Mouse (Mus musculus) cerebellum, postnatal 36 days (tissue): ENCODE measurements around the gene Plcb4.
A peak's percentile ranks its signal among the peaks of the same experiment; 100 is the strongest.
"Not testable (repeated sequence)": the region's sequence is repeated elsewhere in the genome, so short reads cannot be mapped to it uniquely, and the experiment has no call there.

ENCODE experiments used
- DNase-seq, 2 experiments: peaks; one replicate each; pipeline ENCODE4 v3.0.0; 2021 to 2022; ENCODE audit warnings: mixed read lengths in 2 of 2

Plcb4 gene

GRCm38 (mm10) chr2:135963089-135963488 is 304.3 kb downstream of the Plcb4 start:
- DNase-seq: no peak

- peak; percentile 60 to 65 for DNase-seq
Measured at GRCm38 (mm10) chr2:135966871-135967557, 308.2 kb downstream of the Plcb4 start.

- DNase-seq: peak; percentile 55 to 62
Measured at GRCm38 (mm10) chr2:135968159-135968558, 309.3 kb downstream of the Plcb4 start.

- no peak for DNase-seq
Measured at GRCm38 (mm10) chr2:135970902-135971301, 312.1 kb downstream of the Plcb4 start.

GRCm38 (mm10) chr2:135975978-135976377 is 317.2 kb downstream of the Plcb4 start:
- DNase-seq: no peak

- no peak for DNase-seq
Measured at GRCm38 (mm10) chr2:135978790-135979189, 320.0 kb downstream of the Plcb4 start.

- no peak for DNase-seq
Measured at GRCm38 (mm10) chr2:135980428-135980827, 321.6 kb downstream of the Plcb4 start.

- no peak for DNase-seq
Measured at GRCm38 (mm10) chr2:135983972-135984371, 325.2 kb downstream of the Plcb4 start.

GRCm38 (mm10) chr2:135985536-135986265 is 326.9 kb downstream of the Plcb4 start:
- no peak for DNase-seq

GRCm38 (mm10) chr2:135988475-135988874 is 329.7 kb downstream of the Plcb4 start:
- not testable (repeated sequence) for DNase-seq

GRCm38 (mm10) chr2:135990686-135991085 is 331.9 kb downstream of the Plcb4 start:
- not testable (repeated sequence) for DNase-seq

- DNase-seq: no peak
Measured at GRCm38 (mm10) chr2:135993314-135993713, 334.5 kb downstream of the Plcb4 start.

- no peak for DNase-seq
Measured at GRCm38 (mm10) chr2:135995196-135995595, 336.4 kb downstream of the Plcb4 start.

- DNase-seq: no peak
Measured at GRCm38 (mm10) chr2:135996936-135997335, 338.1 kb downstream of the Plcb4 start.

GRCm38 (mm10) chr2:135997361-135998150 is 338.7 kb downstream of the Plcb4 start:
- no peak for DNase-seq

- no peak for DNase-seq
Measured at GRCm38 (mm10) chr2:135998886-135999285, 340.1 kb downstream of the Plcb4 start.

GRCm38 (mm10) chr2:135999361-135999760 is 340.6 kb downstream of the Plcb4 start:
- no peak for DNase-seq

GRCm38 (mm10) chr2:136000933-136001332 is 342.1 kb downstream of the Plcb4 start:
- DNase-seq: no peak

- peak; percentile 38 to 47 for DNase-seq
Measured at GRCm38 (mm10) chr2:136002118-136002517, 343.3 kb downstream of the Plcb4 start.

- peak in 1 of 2 experiments; percentile 37 for DNase-seq
Measured at GRCm38 (mm10) chr2:136003836-136004235, 345.0 kb downstream of the Plcb4 start.

- DNase-seq: no peak
Measured at GRCm38 (mm10) chr2:136006280-136006679, 347.5 kb downstream of the Plcb4 start.

- no peak for DNase-seq
Measured at GRCm38 (mm10) chr2:136012759-136013158, 353.9 kb downstream of the Plcb4 start.

GRCm38 (mm10) chr2:136048464-136048863 is 389.7 kb downstream of the Plcb4 start:
- peak in 1 of 2 experiments; percentile 24 for DNase-seq
